ENCODE assay signal across 9 mouse cellular contexts in genomic region chr7:64501536-64502270, GRCm38 (mm10). TPM values are rescaled to one million over a fixed set of nuclear protein-coding genes. Genes with fewer than 3 reads are reported as not detected.
A peak's percentile ranks its signal among the peaks of the same experiment; 100 is the strongest.
DNase-seq lines count a peak whose midpoint lies in the region; ATAC-seq lines count a peak whose summit lies in the region.
"Had no signal": no experiment of that assay in that cellular context is flagged by ENCODE, and none has a peak within 500 bp of the region (broad histone marks: within the 10 kb centered on the region; RNA-seq: fewer than 3 reads in every experiment).

TSS of gene Apba2 (plus strand) at chr7:64501706.

- ATAC-seq in hindbrain, embryonic 11.5 days (ENCODE audit: low FRiP score): peak; percentile 88

- intact Hi-C loops in left cerebral cortex, postnatal 25 days (cut with DNase I): loop anchor here (2.0 to 5.0 kb wide), 5 partner anchors 66 to 241 kb away; no protein-coding TSS in a partner anchor

- H3K4me2 ChIP-seq in hindbrain, embryonic 11.5 days (replicated peaks; ENCODE audit: low read depth, low read length): peak within 1 kb of the TSS; percentile 58

- no peaks in the 10 kb centered on the region for H3K36me3 ChIP-seq in embryonic facial prominence, embryonic 10.5 days (replicated peaks)
- no peaks in the 10 kb centered on the region for H3K36me3 ChIP-seq in hindbrain, embryonic 11.5 days (ENCODE audit: control insufficient read depth, insufficient read depth, low read length)

- under 1% methylated on average over 94 of the region's 96 CpGs for WGBS in embryonic facial prominence, embryonic 10.5 days
- 0% methylated on average over 62 of the region's 96 CpGs for WGBS in hindbrain, embryonic 11.5 days

- H3K9me3 ChIP-seq in embryonic facial prominence, embryonic 10.5 days: no peaks in the 10 kb centered on the region
- no peaks in the 10 kb centered on the region for H3K9me3 ChIP-seq in hindbrain, embryonic 11.5 days (ENCODE audit: control insufficient read depth, low read length)

- peak within 1 kb of the TSS; percentile 94 for H3K9ac ChIP-seq in hindbrain, embryonic 11.5 days (ENCODE audit: low read depth, low read length)

- peaks cover 22% of the 10 kb centered on the region for H3K4me1 ChIP-seq in embryonic facial prominence, embryonic 10.5 days
- H3K4me1 ChIP-seq in hindbrain, embryonic 11.5 days (replicated peaks; ENCODE audit: control insufficient read depth, insufficient read depth, low read length): no peaks in the 10 kb centered on the region

- peak; percentile 14 for DNase-seq in adrenal gland, adult 2 months
- DNase-seq in adrenal gland, adult 8-10 months: no peak
- DNase-seq in R1 (ENCODE audit: low read depth, low spot score): peak; percentile 59
- DNase-seq in embryonic facial prominence, embryonic 10.5 days (ENCODE audit: low spot score): peak; percentile 83
- peak; percentile 87 for DNase-seq in hindbrain, embryonic 11.5 days (ENCODE audit: low spot score)
- peak; percentile 74 to 77 for DNase-seq in left cerebral cortex, postnatal 25 days (ENCODE audit: low spot score in 2 of 2)
- peak; percentile 81 for DNase-seq in neural tube, embryonic 10.5 days (ENCODE audit: extremely low spot score, low spot score)
- no peak for DNase-seq in urinary bladder, postnatal 10 days (ENCODE audit: low spot score)

- H3K27ac ChIP-seq in embryonic facial prominence, embryonic 10.5 days (replicated peaks): peak within 1 kb of the TSS; percentile 91
- H3K27ac ChIP-seq in hindbrain, embryonic 11.5 days (ENCODE audit: low read depth, low read length): peak within 1 kb of the TSS; percentile 87

- H3K27me3 ChIP-seq in embryonic facial prominence, embryonic 10.5 days (replicated peaks; ENCODE audit: low read depth, poor library complexity, severe bottlenecking): peaks cover 50% of the 10 kb centered on the region
- peaks cover 3% of the 10 kb centered on the region; the same call in 1 of the 2 replicates for H3K27me3 ChIP-seq in hindbrain, embryonic 11.5 days (ENCODE audit: control insufficient read depth, insufficient read depth, low read length)

- peak within 1 kb of the TSS; percentile 82 for H3K4me3 ChIP-seq in embryonic facial prominence, embryonic 10.5 days
- H3K4me3 ChIP-seq in hindbrain, embryonic 11.5 days (ENCODE audit: low read depth, low read length): peak within 1 kb of the TSS; percentile 77
- H3K4me3 ChIP-seq: erythroblast, embryonic 14.5 days had no signal

RNA-seq across cellular contexts. Expression of gene Apba2, which starts in this region (rescaled TPM):
- under 1 TPM in 1 of 2 experiments, not detected in 1; 0.31 TPM for total RNA-seq in adrenal gland, adult 2 months (2021)
- 0.48 and 1.4 TPM in 2 replicates for polyA plus RNA-seq in adrenal gland, adult 2 months (2012; rRNA removed)
- total RNA-seq in adrenal gland, adult 8-10 months (2022): 1 to 10 TPM in 1 of 4 experiments, under 1 TPM in 3; 0.12 to 1.7 (median 0.74) TPM
- polyA plus RNA-seq in embryonic facial prominence, embryonic 10.5 days (2016; fragmentation: Nextera tagmentation; extraction: Ambion mirVana): 20.7 and 27.5 TPM in 2 replicates
- 67.0 and 76.6 TPM in 2 replicates for polyA plus RNA-seq in hindbrain, embryonic 11.5 days (2014; fragmentation: Nextera tagmentation; extraction: Ambion mirVana)
- 100 to 1,000 TPM; 246 to 248 TPM for total RNA-seq in left cerebral cortex, postnatal 25 days (2021)
- polyA plus RNA-seq: erythroblast, embryonic 14.5 days had no signal

Comparison
In these comparisons a context has a peak if more than half of its experiments do, and no peak if none do; other contexts are left out.
1. RNA of gene Apba2 (total RNA-seq): 246 to 248 TPM in left cerebral cortex, postnatal 25 days; 0.12 to 1.7 TPM in adrenal gland, adult 8-10 months and 0.31 TPM in adrenal gland, adult 2 months; every median in the first group is over 10 times any median in the second.
2. DNase-seq: peak in adrenal gland, adult 2 months (single experiment), R1 (single experiment), embryonic facial prominence, embryonic 10.5 days (single experiment), hindbrain, embryonic 11.5 days (single experiment), left cerebral cortex, postnatal 25 days (2 of 2) and neural tube, embryonic 10.5 days (single experiment); none in adrenal gland, adult 8-10 months (single experiment) and urinary bladder, postnatal 10 days (single experiment).